Comparison of ENCODE assay signal across 13 mouse cellular contexts in the genomic region with DNA sequence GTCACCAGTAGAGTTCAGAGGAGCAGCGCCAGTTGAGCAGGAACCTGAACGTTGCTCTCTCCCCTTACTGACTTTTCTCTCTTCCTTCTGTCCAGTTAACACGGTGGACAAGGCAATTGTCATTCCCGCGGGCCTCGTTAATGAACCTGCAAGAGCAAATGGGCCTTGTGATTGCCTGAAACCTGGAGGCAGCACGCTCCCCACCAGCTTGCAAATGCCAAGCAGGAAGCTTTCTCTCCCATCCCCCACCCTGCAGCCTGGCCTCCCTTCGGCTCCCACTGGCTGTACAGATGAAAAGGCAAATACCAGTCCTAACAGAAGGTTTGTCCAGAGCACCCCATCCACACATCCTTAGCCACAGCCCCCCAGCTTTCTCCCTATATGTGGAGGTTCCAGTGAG.
DNase-seq lines count a peak whose midpoint lies in the region; ATAC-seq lines count a peak whose summit lies in the region.
"Had no signal": no experiment of that assay in that cellular context is flagged by ENCODE, and none has a peak within 500 bp of the region (broad histone marks: within the 10 kb centered on the region; RNA-seq: fewer than 3 reads in every experiment).

No protein-coding gene starts in this region.

- no peak for DNase-seq in heart, postnatal 25 days (ENCODE audit: low spot score)
- no peak for DNase-seq in neural tube, embryonic 10.5 days (ENCODE audit: extremely low spot score, low spot score)
- DNase-seq in limb, embryonic 11.5 days (ENCODE audit: low spot score): peak; percentile 48
- no peak for DNase-seq in layer of hippocampus, adult 8-10 months (ENCODE audit: low spot score in 2 of 2)
- no peak for DNase-seq in cerebellum, adult 8-10 months
- DNase-seq: forebrain, postnatal 0 days; lung, postnatal 10 days; right cerebral cortex, adult 18-20 months had no signal

- peaks cover 81% of the 10 kb centered on the region for H3K27me3 ChIP-seq in heart, embryonic 13.5 days (replicated peaks)
- H3K27me3 ChIP-seq in neural tube, embryonic 12.5 days (replicated peaks): 0 out of 2 replicates have a peak, but pooled peaks cover 4% of the 10 kb centered on the region
- H3K27me3 ChIP-seq in limb, embryonic 11.5 days (ENCODE audit: control insufficient read depth, insufficient read depth, low read length): peaks cover 15% of the 10 kb centered on the region

- H3K4me2 ChIP-seq in heart, embryonic 13.5 days: no peak overlapping the region
- no peak overlapping the region for H3K4me2 ChIP-seq in neural tube, embryonic 12.5 days (replicated peaks)
- no peak overlapping the region for H3K4me2 ChIP-seq in limb, embryonic 11.5 days (ENCODE audit: low read depth, severe bottlenecking)
- H3K4me2 ChIP-seq: embryonic facial prominence, embryonic 12.5 days had no signal

- H3K36me3 ChIP-seq in heart, embryonic 13.5 days: no peaks in the 10 kb centered on the region
- no peaks in the 10 kb centered on the region for H3K36me3 ChIP-seq in neural tube, embryonic 12.5 days
- H3K36me3 ChIP-seq in limb, embryonic 11.5 days (ENCODE audit: control insufficient read depth, insufficient read depth, low read length): no peaks in the 10 kb centered on the region
- H3K36me3 ChIP-seq: embryonic facial prominence, embryonic 12.5 days had no signal

- no peak overlapping the region for H3K27ac ChIP-seq in heart, embryonic 13.5 days (replicated peaks)
- H3K27ac ChIP-seq in neural tube, embryonic 12.5 days: no peak overlapping the region
- no peak overlapping the region for H3K27ac ChIP-seq in limb, embryonic 11.5 days (replicated peaks; ENCODE audit: low read depth, low read length)
- H3K27ac ChIP-seq: embryonic facial prominence, embryonic 12.5 days had no signal

- WGBS in heart, embryonic 13.5 days: 22% methylated on average over 8 of the region's 8 CpGs
- 19% methylated on average over 8 of the region's 8 CpGs for WGBS in neural tube, embryonic 12.5 days
- 26% methylated on average over 8 of the region's 8 CpGs for WGBS in limb, embryonic 11.5 days

- H3K9ac ChIP-seq in heart, embryonic 13.5 days: 0 out of 2 replicates have a peak overlapping the region, but pooled peaks have one; percentile 1
- H3K9ac ChIP-seq in neural tube, embryonic 12.5 days: no peak overlapping the region
- H3K9ac ChIP-seq in limb, embryonic 11.5 days (ENCODE audit: low read length): no peak overlapping the region
- H3K9ac ChIP-seq: embryonic facial prominence, embryonic 12.5 days; forebrain, postnatal 0 days had no signal

- no peak for ATAC-seq in heart, embryonic 13.5 days (ENCODE audit: extremely low read depth, insufficient number of reproducible peaks, low FRiP score, low TSS enrichment)
- ATAC-seq in neural tube, embryonic 12.5 days (ENCODE audit: low FRiP score, low read depth): peak; percentile 61
- ATAC-seq in limb, embryonic 11.5 days (ENCODE audit: insufficient number of reproducible peaks, low FRiP score, low TSS enrichment, low read depth): no peak
- no peak for ATAC-seq in megakaryocyte progenitor cell, adult 5-6 weeks (replicated peaks; ENCODE audit: poor library complexity)
- ATAC-seq: forebrain, postnatal 0 days had no signal

- H3K9me3 ChIP-seq in heart, embryonic 13.5 days: no peaks in the 10 kb centered on the region
- H3K9me3 ChIP-seq in neural tube, embryonic 12.5 days: no peaks in the 10 kb centered on the region
- no peaks in the 10 kb centered on the region for H3K9me3 ChIP-seq in limb, embryonic 11.5 days (ENCODE audit: control insufficient read depth, low read length)
- H3K9me3 ChIP-seq: embryonic facial prominence, embryonic 12.5 days had no signal

- peaks cover 28% of the 10 kb centered on the region for H3K4me1 ChIP-seq in heart, embryonic 13.5 days
- peaks cover 14% of the 10 kb centered on the region for H3K4me1 ChIP-seq in neural tube, embryonic 12.5 days
- no peaks in the 10 kb centered on the region for H3K4me1 ChIP-seq in limb, embryonic 11.5 days (ENCODE audit: control insufficient read depth, insufficient read depth, low read length)
- H3K4me1 ChIP-seq: embryonic facial prominence, embryonic 12.5 days had no signal

- H3K4me3 ChIP-seq in heart, embryonic 13.5 days: no peak overlapping the region
- no peak overlapping the region for H3K4me3 ChIP-seq in neural tube, embryonic 12.5 days
- H3K4me3 ChIP-seq in limb, embryonic 11.5 days (ENCODE audit: low read depth, low read length): no peak overlapping the region
- H3K4me3 ChIP-seq: embryonic facial prominence, embryonic 12.5 days; myocyte had no signal

- intact Hi-C loops in heart, postnatal 25 days (cut with DNase I): no loop called here
